Mouse (Mus musculus) hindbrain, embryonic 11.5 days (tissue): ENCODE data around the gene Oaz1. TPM values are rescaled to one million over a fixed set of nuclear protein-coding genes. Genes with fewer than 3 reads are reported as not detected.

Experiments used
- ATAC-seq: fragments of 200-750 bp; cut with Nextera tagmentation; 2 replicates; pipeline ENCODE4 v1.8.0; 2017; ENCODE audit warnings: mild to moderate bottlenecking, moderate TSS enrichment, moderate library complexity; ENCODE audit not compliant: low FRiP score
- DNase-seq: peaks from one replicate; pipeline ENCODE4 v3.0.0-alpha.2; 2015; ENCODE audit warnings: low spot score
- H3K27ac ChIP-seq: fragments of 300-500 bp; sonication (generic); 2 replicates; pipeline ENCODE4 v1.5.1; 2014; ENCODE audit warnings: mild to moderate bottlenecking, low read depth, low read length
- H3K27me3 ChIP-seq: fragments of 300-500 bp; sonication (generic); 2 replicates; pipeline ENCODE4 v1.6.1; 2014; ENCODE audit warnings: mild to moderate bottlenecking, low read length, moderate library complexity, mixed read lengths; ENCODE audit not compliant: control insufficient read depth, insufficient read depth
- H3K36me3 ChIP-seq: fragments of 300-500 bp; sonication (generic); 2 replicates; pipeline ENCODE4 v1.6.1; 2014; ENCODE audit warnings: mild to moderate bottlenecking, low read length, moderate library complexity, mixed read lengths; ENCODE audit not compliant: control insufficient read depth, insufficient read depth
- H3K4me1 ChIP-seq: fragments of 300-500 bp; sonication (generic); replicated peaks from 2 replicates; pipeline ENCODE4 v1.6.1; 2014; ENCODE audit warnings: low read length, mixed read lengths; ENCODE audit not compliant: control insufficient read depth, insufficient read depth
- H3K4me2 ChIP-seq: fragments of 300-500 bp; sonication (generic); replicated peaks from 2 replicates; pipeline ENCODE4 v1.6.1; 2014; ENCODE audit warnings: mild to moderate bottlenecking, low read depth, low read length
- H3K4me3 ChIP-seq: fragments of 300-500 bp; sonication (generic); 2 replicates; pipeline ENCODE4 v1.5.1; 2014; ENCODE audit warnings: low read depth, low read length
- H3K9ac ChIP-seq: fragments of 300-500 bp; sonication (generic); 2 replicates; pipeline ENCODE4 v1.6.1; 2014; ENCODE audit warnings: low read depth, low read length
- H3K9me3 ChIP-seq: fragments of 300-500 bp; sonication (generic); 2 replicates; pipeline ENCODE4 v1.6.1; 2016; ENCODE audit warnings: low read length; ENCODE audit not compliant: control insufficient read depth
- WGBS: fragments of 180-500 bp; shearing (Covaris S2); extraction: QIAGEN DNeasy Blood & Tissue Kit; methylation state at CpG from one replicate; pipeline ENCODE4 v1.1.7; 2014; 5-methylcytosine and 5-hydroxymethylcytosine counted together
- polyA plus RNA-seq: library from polyadenylated mRNA; unstranded; fragments of >200 nt; fragmentation: Nextera tagmentation; extraction: Ambion mirVana; gene quantifications from 2 replicates; pipeline ENCODE4 v1.2.1, GENCODE M21; 2014

Gene Oaz1
- 1,755 and 1,772 TPM in 2 replicates for polyA plus RNA-seq

DNA sequence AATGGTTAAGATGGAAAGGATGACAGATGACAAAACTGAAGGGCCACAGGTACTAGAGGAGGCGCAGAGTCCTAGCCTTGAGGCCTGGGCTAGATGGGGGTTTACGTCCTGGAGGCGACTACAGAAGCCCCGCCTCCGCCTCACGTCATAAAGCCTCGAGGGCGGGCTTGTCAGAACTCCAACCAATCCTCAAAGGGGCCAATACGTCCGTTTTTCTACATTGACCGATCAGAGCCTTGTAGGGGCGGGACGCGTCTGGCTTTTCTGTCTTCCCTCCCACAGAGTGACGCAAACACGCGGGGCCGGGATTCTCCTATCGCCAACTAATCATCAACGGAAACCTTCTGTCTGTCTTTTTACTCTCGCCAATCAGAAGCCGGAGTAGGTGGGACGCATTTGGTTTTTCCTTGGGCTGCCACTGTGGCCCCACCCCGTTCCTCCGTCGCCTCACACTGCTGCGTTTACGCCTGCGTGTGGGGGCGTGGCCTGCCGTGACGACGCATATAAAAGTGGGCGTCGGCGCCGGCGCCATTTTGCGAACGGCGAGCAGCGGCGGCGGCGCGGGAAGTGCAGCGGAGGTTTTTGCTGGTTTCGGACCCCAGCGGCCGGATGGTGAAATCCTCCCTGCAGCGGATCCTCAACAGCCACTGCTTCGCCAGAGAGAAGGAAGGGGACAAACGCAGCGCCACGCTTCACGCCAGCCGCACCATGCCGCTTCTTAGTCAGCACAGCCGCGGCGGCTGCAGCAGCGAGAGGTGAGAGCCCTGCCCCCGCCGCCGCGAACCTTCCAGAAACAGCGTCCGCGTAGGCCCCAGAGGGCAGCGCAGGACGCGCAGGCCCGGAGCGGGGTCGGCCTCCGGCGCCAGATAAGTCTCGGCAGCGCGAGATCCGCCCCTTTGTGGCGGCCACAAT is at the start of gene Oaz1:
Gene Oaz1, plus strand, starts transcription at position 506 of the 912 bp plus-strand sequence.
- H3K9ac ChIP-seq: peak within 1 kb of the TSS; percentile 89
- H3K27me3 ChIP-seq: no peaks in the 10 kb centered on the region
- DNase-seq: peak; percentile 99
- H3K27ac ChIP-seq: peak within 1 kb of the TSS; percentile 80
- H3K4me2 ChIP-seq: peak within 1 kb of the TSS; percentile 81
- H3K36me3 ChIP-seq: no peaks in the 10 kb centered on the region
- under 1% methylated on average over 78 of the region's 82 CpGs for WGBS
- peaks cover 12% of the 10 kb centered on the region; the same call in 1 of the 2 replicates for H3K4me1 ChIP-seq
- H3K4me3 ChIP-seq: peak within 1 kb of the TSS; percentile 88
- peak; percentile 97 for ATAC-seq
- no peaks in the 10 kb centered on the region for H3K9me3 ChIP-seq

DNA sequence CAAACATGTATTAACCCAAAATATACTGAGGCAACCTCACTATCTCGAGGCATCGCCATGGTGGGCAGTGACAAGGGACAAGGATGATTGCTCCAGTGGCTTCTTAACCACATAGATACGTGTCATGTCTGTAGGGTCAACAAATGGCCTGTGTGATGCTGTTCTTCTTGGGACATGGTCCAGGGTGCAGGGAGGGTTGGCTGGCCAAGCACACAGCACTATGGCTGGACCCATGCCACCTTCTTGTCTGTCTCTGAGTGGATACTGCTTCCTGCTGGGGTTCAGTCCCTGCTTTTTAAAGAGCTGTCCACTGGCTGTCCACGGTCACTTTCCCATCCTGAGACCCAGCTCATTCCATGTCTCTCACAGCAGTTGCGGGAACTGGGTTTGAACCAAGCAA is 49.3 kb upstream of the Oaz1 start:
- Histone ChIP-seq H3K4me2 (no peak overlapping the region), H3K36me3 (peaks cover 6% of the 10 kb centered on the region), H3K9ac (no peak overlapping the region), H3K4me3 (no peak overlapping the region), H3K9me3 (no peaks in the 10 kb centered on the region), H3K27me3 (no peaks in the 10 kb centered on the region), H3K27ac (no peak overlapping the region), H3K4me1 (no peaks in the 10 kb centered on the region)
- ATAC-seq: no peak
- no peak for DNase-seq
- 96% methylated on average over 5 of the region's 5 CpGs for WGBS

DNA sequence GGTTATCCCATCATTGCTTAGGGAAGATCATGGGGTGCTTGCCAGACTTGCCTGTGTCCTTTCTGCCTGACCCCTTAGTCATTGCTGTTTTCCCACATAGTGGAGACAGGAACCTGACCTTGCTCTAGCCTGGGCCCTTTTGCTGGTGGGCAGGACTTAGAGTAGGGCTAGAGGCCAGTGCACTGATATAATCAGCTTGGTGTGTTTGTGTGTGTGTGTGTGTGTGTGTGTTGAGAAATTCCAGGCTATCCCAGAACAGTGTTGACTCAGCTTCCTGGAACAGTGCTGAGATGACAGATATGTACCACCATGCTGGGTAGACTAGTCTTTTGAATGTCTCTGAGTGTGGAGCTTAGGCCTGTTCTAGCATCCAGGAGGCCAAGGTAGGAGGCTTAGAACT is 46.9 kb upstream of the Oaz1 start:
- no peak for ATAC-seq
- no peak overlapping the region for H3K4me3 ChIP-seq
- H3K9me3 ChIP-seq: no peaks in the 10 kb centered on the region
- no peak for DNase-seq
- no peak overlapping the region for H3K4me2 ChIP-seq
- H3K9ac ChIP-seq: no peak overlapping the region
- peaks cover 14% of the 10 kb centered on the region for H3K36me3 ChIP-seq
- H3K27ac ChIP-seq: no peak overlapping the region
- H3K27me3 ChIP-seq: no peaks in the 10 kb centered on the region
- H3K4me1 ChIP-seq: no peaks in the 10 kb centered on the region

DNA sequence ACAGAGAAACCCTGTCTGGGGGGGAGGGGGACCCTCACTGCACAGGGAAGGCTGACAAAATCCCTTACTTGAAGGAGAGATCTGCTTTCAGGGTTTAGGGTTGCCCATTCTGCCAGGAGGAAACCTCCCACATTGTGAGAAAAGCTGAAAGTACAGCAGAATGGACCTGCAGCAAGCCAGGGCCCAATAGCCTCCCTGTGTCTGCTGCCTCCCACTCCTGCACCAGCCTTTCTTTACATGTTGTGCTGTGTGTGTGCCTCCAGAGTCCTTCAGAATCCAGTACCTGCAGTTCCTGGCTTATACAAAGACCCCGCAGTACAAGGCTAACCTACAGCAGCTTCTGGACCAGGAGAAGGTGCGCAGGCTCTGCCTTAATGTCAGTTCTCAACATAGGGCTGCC is 42.2 kb upstream of the Oaz1 start:
- Histone ChIP-seq H3K4me2 (no peak overlapping the region), H3K9me3 (no peaks in the 10 kb centered on the region), H3K27ac (no peak overlapping the region), H3K4me3 (no peak overlapping the region), H3K9ac (no peak overlapping the region), H3K27me3 (no peaks in the 10 kb centered on the region), H3K4me1 (no peaks in the 10 kb centered on the region), H3K36me3 (peaks cover 32% of the 10 kb centered on the region)
- WGBS: 86% methylated on average over 2 of the region's 2 CpGs
- ATAC-seq (no peak), DNase-seq (no peak)

DNA sequence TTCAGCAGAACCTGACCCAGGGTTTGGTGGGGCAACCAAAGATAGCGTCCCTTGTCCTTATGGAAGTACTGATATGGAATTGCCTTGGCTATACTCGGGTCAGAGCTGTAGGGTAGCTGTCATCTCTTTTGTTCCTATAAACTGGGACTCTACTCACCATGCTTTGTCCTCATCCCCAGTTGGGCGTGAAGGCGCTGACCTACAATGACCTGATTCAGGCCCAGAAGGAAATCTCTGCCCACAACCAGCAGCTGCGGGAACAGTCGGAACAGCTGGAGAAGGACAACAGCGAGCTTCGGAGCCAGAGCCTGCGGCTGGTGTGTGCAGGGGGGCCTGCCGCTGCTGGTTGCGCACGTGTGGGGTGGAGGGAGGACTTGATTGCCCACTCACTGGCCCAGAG is 41.6 kb upstream of the Oaz1 start:
- ATAC-seq (no peak), DNase-seq (no peak)
- no peaks in the 10 kb centered on the region for H3K27me3 ChIP-seq
- peaks cover 32% of the 10 kb centered on the region for H3K36me3 ChIP-seq
- H3K4me1 ChIP-seq: no peaks in the 10 kb centered on the region
- H3K27ac ChIP-seq: no peak overlapping the region
- no peak overlapping the region for H3K9ac ChIP-seq
- H3K4me2 ChIP-seq: no peak overlapping the region
- H3K4me3 ChIP-seq: no peak overlapping the region
- H3K9me3 ChIP-seq: no peaks in the 10 kb centered on the region
- 59% methylated on average over 12 of the region's 12 CpGs for WGBS

DNA sequence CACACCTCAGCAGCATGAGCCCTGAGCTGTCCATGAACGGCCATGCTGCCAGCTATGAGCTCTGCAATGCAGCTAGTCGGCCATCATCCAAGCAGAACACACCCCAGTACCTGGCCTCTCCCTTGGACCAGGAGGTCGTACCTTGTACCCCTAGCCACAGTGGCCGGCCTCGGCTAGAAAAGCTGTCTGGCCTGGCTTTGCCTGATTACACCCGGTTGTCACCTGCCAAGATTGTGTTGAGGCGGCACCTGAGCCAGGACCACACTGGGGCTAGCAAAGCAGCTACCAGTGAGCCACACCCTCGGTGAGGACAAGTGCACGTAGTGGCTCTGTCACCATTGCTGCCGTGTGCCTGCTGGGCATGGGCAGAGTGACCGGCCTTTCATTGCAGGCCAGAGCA is 40.5 kb upstream of the Oaz1 start:
- WGBS: 94% methylated on average over 11 of the region's 11 CpGs
- Histone ChIP-seq H3K4me2 (no peak overlapping the region), H3K9me3 (no peaks in the 10 kb centered on the region), H3K27ac (no peak overlapping the region), H3K9ac (no peak overlapping the region), H3K27me3 (no peaks in the 10 kb centered on the region), H3K36me3 (peaks cover 33% of the 10 kb centered on the region), H3K4me1 (no peaks in the 10 kb centered on the region), H3K4me3 (no peak overlapping the region)
- ATAC-seq (no peak), DNase-seq (no peak)

DNA sequence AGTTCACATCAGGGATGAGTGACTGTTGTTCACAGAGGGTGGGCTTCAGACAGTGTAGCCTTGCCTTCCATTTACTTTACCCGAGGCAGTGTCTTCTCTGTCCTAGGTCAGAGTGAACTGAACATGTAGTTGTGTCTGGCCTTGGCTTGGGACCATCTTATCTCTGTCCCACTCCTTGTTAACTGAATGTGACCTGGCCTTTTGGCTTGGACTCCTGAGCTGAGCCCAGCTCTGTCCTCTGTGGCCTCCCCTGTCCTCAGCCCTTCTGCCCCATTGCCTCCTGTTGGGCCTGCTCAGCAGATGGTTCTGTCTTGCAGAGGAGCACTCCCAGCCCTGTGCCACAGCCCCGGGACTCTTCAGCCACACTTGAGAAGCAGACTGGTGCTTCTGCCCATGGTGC is 38.9 kb upstream of the Oaz1 start:
- H3K4me2 ChIP-seq: no peak overlapping the region
- ATAC-seq (no peak), DNase-seq (no peak)
- no peaks in the 10 kb centered on the region for H3K27me3 ChIP-seq
- WGBS: 95% methylated on average over 2 of the region's 2 CpGs
- H3K4me1 ChIP-seq: no peaks in the 10 kb centered on the region
- H3K4me3 ChIP-seq: no peak overlapping the region
- no peak overlapping the region for H3K27ac ChIP-seq
- no peaks in the 10 kb centered on the region for H3K9me3 ChIP-seq
- no peak overlapping the region for H3K9ac ChIP-seq
- peaks cover 38% of the 10 kb centered on the region for H3K36me3 ChIP-seq

DNA sequence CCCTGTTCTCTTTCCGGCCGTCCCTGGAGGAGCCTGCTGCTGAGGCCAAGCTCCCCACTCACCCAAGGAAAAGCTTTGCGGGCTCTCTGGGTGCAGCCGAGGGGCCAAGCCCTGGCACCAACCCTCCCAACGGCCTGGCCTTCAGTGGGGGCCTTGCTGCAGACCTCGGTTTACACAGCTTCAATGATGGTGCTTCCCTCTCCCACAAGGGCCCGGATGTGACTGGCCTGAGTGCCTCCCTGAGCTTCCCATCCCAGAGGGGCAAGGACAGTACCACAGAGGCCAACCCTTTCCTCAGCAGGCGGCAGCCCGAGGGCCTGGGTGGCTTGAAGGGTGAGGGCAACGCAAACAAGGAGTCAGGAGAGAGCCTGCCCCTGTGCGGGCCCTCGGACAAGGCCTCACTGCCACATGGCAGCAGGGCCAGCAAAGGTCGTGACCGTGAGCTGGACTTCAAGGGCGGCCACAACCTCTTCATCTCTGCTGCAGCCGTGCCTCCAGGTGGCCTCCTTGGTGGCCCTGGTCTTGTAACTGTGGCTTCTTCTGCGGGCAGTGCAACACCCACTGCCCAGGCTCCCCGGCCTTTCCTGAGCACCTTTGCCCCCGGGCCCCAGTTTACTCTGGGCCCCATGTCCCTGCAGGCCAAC is 35.6 kb upstream of the Oaz1 start:
- Histone ChIP-seq H3K27me3 (no peaks in the 10 kb centered on the region), H3K36me3 (peaks cover 29% of the 10 kb centered on the region), H3K9me3 (no peaks in the 10 kb centered on the region), H3K27ac (no peak overlapping the region), H3K9ac (no peak overlapping the region), H3K4me1 (no peaks in the 10 kb centered on the region), H3K4me2 (no peak overlapping the region), H3K4me3 (no peak overlapping the region)
- ATAC-seq (no peak), DNase-seq (no peak)
- WGBS: 88% methylated on average over 19 of the region's 19 CpGs
